Mouse (Mus musculus) small intestine, adult 2 months (tissue): ENCODE data around the gene Gpc6. TPM values are rescaled to one million over a fixed set of nuclear protein-coding genes. Genes with fewer than 3 reads are reported as not detected.

Experiments used
- H3K27ac ChIP-seq: fragments of 200-500 bp; 2 replicates; pipeline ENCODE4 v1.5.1; 2012; ENCODE audit warnings: low read depth, low read length, control low read depth, inconsistent platforms; ENCODE audit not compliant: insufficient read depth
- H3K27me3 ChIP-seq: fragments of 200-500 bp; 2 replicates; pipeline ENCODE4 v1.6.1; 2012; ENCODE audit warnings: mild to moderate bottlenecking, moderate library complexity, low read length, inconsistent platforms; ENCODE audit not compliant: control insufficient read depth, insufficient read depth
- H3K36me3 ChIP-seq: fragments of 200-500 bp; 2 replicates; pipeline ENCODE4 v1.6.1; 2012; ENCODE audit warnings: mild to moderate bottlenecking, low read length, control low read depth, inconsistent platforms; ENCODE audit not compliant: control insufficient read depth, insufficient read depth
- H3K4me1 ChIP-seq: fragments of 200-500 bp; 2 replicates; pipeline ENCODE4 v1.6.1; 2012; ENCODE audit warnings: low read length, inconsistent platforms, mixed read lengths; ENCODE audit not compliant: control insufficient read depth, insufficient read depth, insufficient read length
- H3K4me3 ChIP-seq: fragments of 200-500 bp; 2 replicates; pipeline ENCODE4 v1.5.1; 2012; ENCODE audit warnings: low read depth, mild to moderate bottlenecking, control low read depth, inconsistent platforms, low read length, moderate library complexity
- CTCF ChIP-seq: fragments of 200-500 bp; IDR thresholded peaks from 2 replicates; pipeline ENCODE4 v1.5.1; 2012; ENCODE audit warnings: low read depth, mild to moderate bottlenecking, control low read depth, inconsistent platforms, low read length, moderate library complexity, mixed read lengths; ENCODE audit not compliant: insufficient replicate concordance, insufficient read length; ENCODE audit errors: extremely low read depth
- POLR2A ChIP-seq: fragments of 200-500 bp; IDR thresholded peaks from 2 replicates; pipeline ENCODE4 v1.6.1; 2012; ENCODE audit warnings: low read depth, mild to moderate bottlenecking, control low read depth, inconsistent platforms, low read length, moderate library complexity
- WGBS: fragments of 180-500 bp; shearing (Covaris S2); methylation state at CpG from one replicate; pipeline ENCODE4 v1.1.7; 2018; 5-methylcytosine and 5-hydroxymethylcytosine counted together
- polyA plus RNA-seq: library from polyadenylated mRNA; depleted of rRNA; stranded (reverse); fragments of >200 nt; gene quantifications from 2 replicates; pipeline ENCODE4 v1.2.3, GENCODE M21; 2012

Gpc6 gene
- polyA plus RNA-seq, 1 experiment, result 0.81 TPM

DNA sequence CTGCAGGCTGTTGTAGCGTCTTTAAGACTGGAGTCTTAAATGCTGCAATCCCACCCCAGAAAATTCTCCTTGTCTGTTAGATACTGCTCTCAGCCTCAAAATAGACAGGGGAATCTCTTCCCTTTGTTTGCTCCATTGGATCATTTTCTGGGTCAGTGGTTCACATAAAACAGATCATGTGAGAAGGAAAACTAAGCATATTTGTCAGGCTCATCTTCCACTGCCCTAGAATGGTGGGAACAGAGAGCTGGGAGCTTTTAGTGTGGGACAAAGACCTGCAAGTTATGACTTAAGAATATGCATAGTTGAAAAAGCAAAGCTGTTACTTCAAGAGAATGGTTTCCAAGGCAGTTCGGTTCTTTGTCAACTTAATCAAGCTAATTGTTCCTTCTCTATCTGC lies 136.4 kb downstream of the Gpc6 start:
- no peak overlapping the region for H3K27ac ChIP-seq
- WGBS, result 85% methylated on average over 2 of the region's 2 CpGs
- no peaks in the 10 kb centered on the region for H3K27me3 ChIP-seq
- no peak for TF ChIP-seq CTCF
- TF ChIP-seq POLR2A, result no peak
- no peaks in the 10 kb centered on the region for H3K4me1 ChIP-seq
- no peaks in the 10 kb centered on the region for H3K36me3 ChIP-seq
- no peak overlapping the region for H3K4me3 ChIP-seq

DNA sequence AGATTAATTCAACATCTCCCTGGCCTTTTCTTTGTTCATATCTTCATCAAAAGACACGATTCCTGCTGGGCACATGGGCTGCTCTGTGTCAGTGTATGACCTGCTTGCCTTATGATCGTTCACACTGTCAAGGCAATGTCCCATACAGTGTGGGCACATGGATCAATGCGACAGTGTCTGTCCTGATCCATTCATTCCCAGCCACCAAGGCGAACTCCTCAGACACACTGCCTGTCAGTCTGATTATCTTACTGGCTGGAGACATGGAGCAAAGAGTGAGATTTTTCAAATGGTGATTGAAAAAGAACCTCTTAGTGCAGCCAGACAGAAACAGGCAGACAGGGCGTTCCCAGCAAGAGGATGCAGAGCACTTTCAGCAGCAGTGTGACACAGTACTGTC lies 143.1 kb downstream of the Gpc6 start:
- H3K4me1 ChIP-seq, result no peaks in the 10 kb centered on the region

DNA sequence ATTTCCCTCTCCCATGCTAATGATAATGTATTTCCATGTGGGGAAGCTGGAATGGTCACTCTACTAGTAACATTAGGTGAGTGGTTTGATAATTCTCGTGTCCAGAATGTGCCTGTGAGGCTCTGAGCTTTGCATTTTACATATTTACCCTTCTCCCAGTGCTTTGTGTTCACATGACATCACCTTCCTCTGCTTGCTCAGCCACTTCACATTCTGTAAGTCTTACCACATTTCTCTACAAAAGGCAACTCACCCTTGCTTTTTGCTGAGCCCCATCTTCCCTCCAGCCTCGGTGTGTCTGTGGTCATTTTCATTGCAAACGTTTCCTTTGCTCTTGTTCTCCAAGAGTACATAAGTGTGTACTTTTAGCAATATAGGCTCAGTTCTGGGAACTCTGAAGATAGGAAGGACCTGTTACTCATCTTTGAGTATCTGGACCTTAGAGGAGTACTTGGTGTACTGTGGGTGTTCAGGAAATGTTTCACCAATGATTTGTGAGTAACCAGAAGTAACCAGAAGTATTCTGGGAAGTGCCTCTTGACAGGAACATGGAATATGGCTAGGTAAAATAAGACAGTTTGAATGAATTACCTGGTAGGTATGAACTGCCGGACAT lies 145.5 kb downstream of the Gpc6 start:
- 73% methylated on average over 4 of the region's 4 CpGs for WGBS
- Histone ChIP-seq H3K27me3 (no peaks in the 10 kb centered on the region), H3K4me3 (no peak overlapping the region), H3K36me3 (no peaks in the 10 kb centered on the region), H3K27ac (no peak overlapping the region), H3K4me1 (no peaks in the 10 kb centered on the region)
- no peak for TF ChIP-seq CTCF
- TF ChIP-seq POLR2A, result no peak

More for the DNA sequence above, 143.1 kb downstream of the Gpc6 start:
- no peak for TF ChIP-seq POLR2A
- no peak for TF ChIP-seq CTCF
- H3K27ac ChIP-seq, result no peak overlapping the region
- no peak overlapping the region for H3K4me3 ChIP-seq
- no peaks in the 10 kb centered on the region for H3K36me3 ChIP-seq
- 81% methylated on average over 5 of the region's 5 CpGs for WGBS
- no peaks in the 10 kb centered on the region for H3K27me3 ChIP-seq

DNA sequence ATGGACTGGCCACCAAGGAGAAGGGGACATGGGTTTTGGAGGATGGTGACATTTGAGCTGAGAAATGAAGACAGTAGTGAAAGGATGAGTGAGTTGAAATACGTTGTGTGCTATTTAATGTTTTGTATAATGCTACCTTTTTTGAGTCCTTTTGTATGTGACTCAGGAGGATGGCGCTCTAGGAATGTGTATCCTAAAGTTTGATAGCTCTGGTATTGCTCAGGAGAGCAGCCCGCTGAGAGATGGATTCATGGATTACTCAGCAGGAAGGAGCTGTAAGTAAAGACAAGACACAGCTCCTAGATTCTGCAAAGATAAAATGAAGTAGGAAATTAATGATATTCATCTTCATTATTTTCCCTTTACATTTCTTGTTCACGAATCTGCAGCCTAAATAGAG lies 168.5 kb downstream of the Gpc6 start:
- no peaks in the 10 kb centered on the region for H3K4me1 ChIP-seq
- no peaks in the 10 kb centered on the region for H3K36me3 ChIP-seq
- WGBS, result 72% methylated on average over 4 of the region's 4 CpGs
- H3K4me3 ChIP-seq, result no peak overlapping the region
- H3K27me3 ChIP-seq, result no peaks in the 10 kb centered on the region
- TF ChIP-seq CTCF, result no peak
- no peak for TF ChIP-seq POLR2A
- no peak overlapping the region for H3K27ac ChIP-seq

DNA sequence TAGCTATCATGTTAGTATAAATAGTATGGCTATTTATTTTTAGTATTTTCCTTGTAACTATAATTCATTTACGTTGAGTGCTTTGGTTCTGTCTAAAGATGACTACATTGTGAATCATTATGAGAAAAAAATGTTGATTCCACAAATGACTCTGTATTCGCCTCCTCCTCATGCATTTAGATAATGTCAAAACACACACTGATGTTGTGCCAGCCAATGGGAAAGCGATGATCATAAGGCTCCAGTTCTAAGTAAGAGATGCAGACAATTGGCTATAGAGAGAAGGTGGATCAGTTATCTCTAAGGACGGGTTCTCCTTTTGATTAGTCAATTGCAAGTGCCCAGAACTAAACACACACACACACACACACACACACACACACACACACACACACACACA lies 181.8 kb downstream of the Gpc6 start:
- 82% methylated on average over 4 of the region's 4 CpGs for WGBS
- H3K4me3 ChIP-seq, result no peak overlapping the region
- no peaks in the 10 kb centered on the region for H3K4me1 ChIP-seq
- no peaks in the 10 kb centered on the region for H3K36me3 ChIP-seq
- no peak for TF ChIP-seq POLR2A
- TF ChIP-seq CTCF, result no peak
- no peak overlapping the region for H3K27ac ChIP-seq
- H3K27me3 ChIP-seq, result no peaks in the 10 kb centered on the region

DNA sequence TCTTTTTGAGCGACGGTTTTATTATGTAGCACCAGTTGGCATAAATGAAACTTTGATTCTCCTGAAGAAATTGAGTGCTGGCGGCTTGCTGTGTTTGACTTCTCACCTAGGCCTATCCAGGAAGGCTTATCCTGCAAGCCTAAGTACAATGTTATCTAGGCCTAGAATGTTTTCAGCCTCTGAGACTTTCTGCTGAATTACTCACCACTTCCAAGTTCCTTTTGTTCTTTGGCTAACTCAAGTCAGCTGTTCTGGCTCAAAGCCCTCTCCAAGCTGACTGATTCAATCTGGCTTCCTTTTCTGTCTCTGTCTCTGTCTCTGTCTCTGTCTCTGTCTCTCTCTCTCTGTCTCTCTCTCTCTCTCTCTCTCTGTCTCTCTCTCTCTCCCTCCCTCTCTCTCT lies 188.0 kb downstream of the Gpc6 start:
- Histone ChIP-seq H3K27ac (no peak overlapping the region), H3K27me3 (no peaks in the 10 kb centered on the region), H3K4me1 (no peaks in the 10 kb centered on the region), H3K4me3 (no peak overlapping the region), H3K36me3 (no peaks in the 10 kb centered on the region)
- no peak for TF ChIP-seq POLR2A
- TF ChIP-seq CTCF, result no peak
- 76% methylated on average over 3 of the region's 3 CpGs for whole genome bisulfite sequencing

DNA sequence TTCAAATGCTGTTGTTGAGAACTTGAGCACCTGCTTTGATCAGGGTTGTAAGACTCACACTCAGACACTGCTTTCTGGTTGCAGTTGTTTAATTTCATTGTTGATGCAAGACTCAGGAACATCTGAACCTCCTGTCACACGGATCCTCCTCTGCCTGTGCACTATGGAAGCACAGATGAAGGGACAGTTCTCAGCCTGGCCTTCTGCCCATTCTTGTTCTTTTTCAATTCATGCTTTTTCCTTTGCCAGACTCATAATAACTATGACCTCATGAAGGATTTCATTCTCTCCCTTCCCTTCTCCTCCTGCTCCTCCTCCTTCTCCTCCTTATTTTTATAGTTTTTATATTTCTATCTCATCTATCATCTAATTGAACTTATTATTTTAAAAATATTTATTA lies 196.9 kb downstream of the Gpc6 start:
- Histone ChIP-seq H3K4me1 (no peaks in the 10 kb centered on the region), H3K4me3 (no peak overlapping the region), H3K27me3 (no peaks in the 10 kb centered on the region), H3K36me3 (no peaks in the 10 kb centered on the region), H3K27ac (no peak overlapping the region)
- WGBS, result 62% methylated on average over 1 of the region's 1 CpGs
- no peak for TF ChIP-seq CTCF
- TF ChIP-seq POLR2A, result no peak

DNA sequence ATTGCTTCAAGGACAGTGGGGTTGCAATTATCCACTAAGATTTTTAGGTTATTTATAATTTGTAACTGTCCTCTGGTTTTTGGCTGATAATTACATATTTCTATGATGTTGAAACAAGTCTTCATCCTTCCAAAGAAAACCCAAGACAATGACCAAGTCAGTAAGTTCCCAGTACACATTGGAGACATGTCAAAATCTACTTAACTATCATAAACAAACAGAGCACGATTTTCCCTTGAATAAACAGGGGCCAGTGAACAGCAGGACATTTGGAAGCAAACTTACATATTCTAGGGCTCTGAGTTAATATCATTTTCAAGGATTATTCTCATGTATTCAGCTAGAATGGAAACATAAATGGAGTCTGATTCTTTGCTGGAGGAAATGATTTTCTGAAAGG lies 205.2 kb downstream of the Gpc6 start:
- TF ChIP-seq CTCF (no peak), POLR2A (no peak)
- Histone ChIP-seq H3K27ac (no peak overlapping the region), H3K4me1 (no peaks in the 10 kb centered on the region), H3K27me3 (no peaks in the 10 kb centered on the region), H3K4me3 (no peak overlapping the region), H3K36me3 (no peaks in the 10 kb centered on the region)
- WGBS, result 11% methylated on average over 1 of the region's 1 CpGs
